Mouse (Mus musculus): ENCODE measurements around the gene Syne1.
"Not testable (repeated sequence)": the region's sequence is repeated elsewhere in the genome, so short reads cannot be mapped to it uniquely, and the experiment has no call there.

Gene Syne1

DNA sequence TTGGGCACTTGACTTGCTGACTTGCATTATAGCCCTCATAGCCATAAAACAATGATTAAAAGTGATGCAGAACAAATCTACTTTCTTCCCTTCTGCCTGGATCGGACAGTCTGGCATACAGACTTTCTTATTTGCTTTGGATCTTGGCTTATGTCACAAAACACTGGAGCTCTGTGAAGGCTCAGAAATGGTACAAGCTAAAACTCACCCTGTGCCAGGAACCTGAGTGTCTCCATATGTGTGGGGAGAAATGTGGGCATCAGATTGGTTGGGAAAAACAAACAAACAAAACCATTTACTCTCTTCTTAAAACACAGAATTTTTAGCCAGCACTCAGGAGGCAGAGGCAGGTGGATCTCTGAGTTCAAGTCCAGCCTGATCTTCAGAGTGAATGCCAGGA, 30.6 kb downstream of the Syne1 start:
- DNase-seq (ENCODE audit: low spot score in 2 of 2) = no peak

DNA sequence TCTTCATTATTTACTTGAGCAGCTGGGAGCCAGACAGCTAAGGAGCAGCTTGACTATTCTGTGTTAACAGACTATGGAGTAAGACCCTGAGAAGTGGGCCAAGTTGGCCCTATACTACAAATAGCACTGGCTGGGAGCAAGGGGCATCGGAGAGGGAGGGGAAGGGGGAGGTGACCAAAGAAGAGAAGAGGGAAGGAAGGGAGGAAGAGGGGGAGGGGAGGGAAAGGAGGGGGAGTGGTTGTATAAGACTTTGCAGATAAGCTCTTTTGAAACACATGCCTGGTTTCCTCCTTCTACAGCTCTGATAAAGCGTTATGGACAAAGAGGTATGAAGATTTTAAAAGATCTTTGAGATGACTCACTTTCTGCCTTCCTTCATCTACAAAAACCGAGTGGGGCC, 36.0 kb downstream of the Syne1 start:
- DNase-seq (ENCODE audit: low spot score in 2 of 2) = no peak

DNA sequence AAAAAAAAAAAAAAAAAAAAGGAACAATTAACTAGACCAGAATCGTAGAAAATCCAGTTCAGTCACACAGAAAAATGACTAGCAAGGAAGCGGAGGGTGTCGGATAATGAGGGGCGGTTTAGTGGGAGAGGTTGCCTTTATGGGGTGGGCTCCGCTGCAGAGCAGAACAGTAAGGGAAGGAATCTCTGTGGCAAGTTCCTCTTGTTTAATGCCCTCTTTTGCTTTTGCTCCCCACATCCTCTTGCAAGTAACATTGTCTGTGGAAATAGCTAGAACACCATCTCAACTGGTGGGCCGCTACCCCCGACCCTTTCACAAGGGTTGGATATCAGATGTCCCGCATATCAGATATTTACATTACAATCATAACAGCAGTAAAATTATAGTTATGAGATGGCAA, 37.1 kb downstream of the Syne1 start:
- no peak for DNase-seq (ENCODE audit: low spot score in 2 of 2)

DNA sequence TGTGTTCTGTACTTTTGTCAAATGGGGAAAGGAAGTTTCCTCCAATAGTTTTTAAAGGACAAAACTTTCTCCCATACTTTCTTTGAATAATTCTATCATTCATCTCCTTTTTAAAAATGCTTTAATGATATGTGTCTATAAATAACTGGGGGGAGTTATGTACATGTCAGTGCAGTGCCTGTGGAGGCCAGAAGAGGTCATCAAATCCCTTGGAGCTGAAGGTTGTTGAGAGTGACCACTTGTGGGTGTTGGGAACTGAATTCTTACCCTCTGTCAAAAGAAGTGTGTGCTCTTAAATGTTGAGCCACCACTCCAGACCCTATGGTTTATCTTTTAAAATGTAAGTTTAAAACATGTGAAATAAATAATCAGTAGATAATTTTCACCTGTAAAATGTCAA, 39.0 kb downstream of the Syne1 start:
- no peak for DNase-seq (ENCODE audit: low spot score in 2 of 2)

DNA sequence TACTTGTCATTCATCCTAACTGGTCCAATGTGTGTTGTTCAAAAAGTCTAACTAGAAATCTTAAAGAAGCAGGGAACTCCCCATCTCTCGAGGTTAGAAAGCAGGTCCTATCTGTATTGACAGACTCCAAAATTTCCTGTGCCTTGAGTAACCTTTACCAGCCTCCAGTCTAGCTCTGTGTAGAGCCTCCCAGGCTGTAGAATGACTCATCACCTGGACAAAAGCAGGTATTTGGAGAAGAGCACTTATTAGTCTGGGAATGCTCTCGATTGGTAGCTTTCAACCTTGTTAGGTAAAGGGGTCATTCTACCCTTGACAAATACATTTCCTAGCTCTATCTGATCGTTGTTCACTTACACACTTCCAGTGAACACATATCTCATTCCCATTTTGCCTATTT, 39.9 kb downstream of the Syne1 start:
- DNase-seq (ENCODE audit: low spot score in 2 of 2) = no peak

DNA sequence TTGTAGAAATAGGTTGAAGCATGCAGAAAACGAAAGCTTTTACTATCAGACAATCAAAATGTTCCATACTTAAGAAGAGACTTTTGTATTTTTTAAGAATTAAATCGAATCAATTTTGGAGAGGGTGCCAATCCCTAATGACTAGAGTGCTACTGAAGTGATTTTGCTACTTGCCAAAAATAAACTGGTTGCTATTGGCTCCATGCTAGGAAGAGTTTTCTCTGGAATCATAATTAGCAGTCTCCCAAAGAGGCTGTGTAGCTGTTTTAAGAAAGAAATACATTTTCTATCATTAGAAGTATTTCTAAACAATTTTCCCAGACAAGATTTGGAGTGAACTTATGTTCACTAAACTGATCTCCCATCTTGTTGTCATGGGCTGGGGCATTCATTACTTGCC, 43.8 kb downstream of the Syne1 start:
- no peak for DNase-seq (ENCODE audit: low spot score in 2 of 2)

DNA sequence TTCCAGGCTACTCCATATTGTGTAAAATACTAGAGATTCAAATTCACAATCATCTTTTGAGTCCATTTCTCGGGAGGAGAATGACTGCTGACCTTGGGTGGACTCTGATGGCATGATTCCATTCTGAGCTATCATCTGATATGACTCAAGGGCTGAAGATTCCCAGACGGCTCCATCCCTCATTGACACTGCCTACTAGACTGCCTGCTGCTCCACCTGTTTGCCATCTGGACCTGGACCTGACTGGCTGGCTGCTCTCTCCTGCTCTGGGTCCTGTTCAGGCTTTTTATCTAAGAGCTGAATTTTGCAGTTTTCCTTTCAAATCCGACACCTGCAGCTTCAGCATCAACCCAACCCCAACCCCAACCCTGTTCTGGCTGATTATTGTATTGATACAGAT, 46.5 kb downstream of the Syne1 start:
- DNase-seq (ENCODE audit: low spot score in 2 of 2) = no peak

DNA sequence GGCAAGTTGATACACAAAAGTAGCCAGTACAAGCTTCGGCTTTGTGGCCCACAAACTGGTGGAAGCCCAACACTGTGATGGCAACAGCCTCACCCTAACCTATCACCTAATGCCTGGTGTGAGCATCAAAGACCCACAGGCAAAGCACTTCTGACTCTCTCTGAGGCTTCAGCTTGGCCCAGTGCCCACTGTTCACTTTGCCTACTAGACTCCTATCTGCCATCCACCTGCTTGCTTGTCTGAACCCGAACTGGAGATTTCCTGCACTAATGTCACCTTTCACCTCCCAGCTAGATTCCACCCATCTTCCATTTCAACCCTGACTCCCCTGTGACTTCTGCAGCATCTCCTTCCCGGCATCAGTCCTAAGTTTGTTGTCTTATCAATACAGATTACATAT, 47.4 kb downstream of the Syne1 start:
- no peak for DNase-seq (ENCODE audit: low spot score in 2 of 2)

DNA sequence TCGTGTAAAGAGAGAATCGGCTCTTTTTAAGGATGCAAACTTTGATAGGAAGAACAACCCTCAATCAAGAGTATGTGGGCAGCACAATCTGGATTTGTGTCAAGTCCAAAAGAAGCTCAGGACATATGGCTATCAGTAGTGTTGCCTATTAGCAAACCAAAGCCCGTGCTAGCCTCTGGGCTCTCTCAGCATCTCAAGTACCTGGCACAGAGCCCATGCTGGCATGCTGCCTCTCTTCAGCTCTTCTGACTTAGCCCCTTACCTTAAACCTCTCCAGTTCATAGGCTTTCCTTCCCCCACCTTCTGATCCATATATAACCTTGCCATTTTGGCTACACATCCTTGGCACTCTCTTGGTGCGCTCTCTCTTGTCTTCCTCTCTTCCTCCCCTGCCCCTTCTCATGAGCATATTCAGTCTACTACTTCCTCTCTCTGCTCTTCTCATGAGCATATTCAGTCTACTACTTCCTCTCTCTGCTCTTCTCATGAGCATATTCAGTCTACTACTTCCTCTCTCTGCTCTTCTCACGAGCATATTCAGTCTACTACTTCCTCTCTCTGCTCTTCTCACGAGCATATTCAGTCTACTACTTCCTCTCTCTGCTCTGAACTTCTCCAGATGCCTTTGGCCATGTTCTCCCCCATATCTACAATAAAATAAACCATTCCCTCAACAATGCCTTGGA, 51.5 kb downstream of the Syne1 start:
- not testable (repeated sequence) for DNase-seq (ENCODE audit: low spot score in 2 of 2)

DNA sequence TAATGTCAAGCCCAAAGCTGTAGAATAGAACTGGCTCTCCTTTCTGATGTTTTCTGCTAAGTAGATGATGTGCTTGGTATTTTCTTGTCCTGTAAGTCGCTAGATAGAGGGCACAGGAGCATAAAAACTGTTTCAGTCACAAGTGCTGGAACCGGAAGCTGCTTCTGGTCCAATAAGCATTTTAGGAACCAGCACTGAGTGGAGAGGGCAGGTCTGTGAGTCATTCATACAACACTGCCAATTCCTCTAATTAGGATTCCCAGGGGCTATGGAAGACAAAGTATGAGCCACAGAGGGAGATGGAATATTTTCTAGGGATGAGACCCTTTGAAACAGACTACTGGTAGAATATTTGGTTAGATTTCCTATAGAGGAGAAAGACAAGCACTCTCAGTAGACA, 53.4 kb downstream of the Syne1 start:
- no peak for DNase-seq (ENCODE audit: low spot score in 2 of 2)

DNA sequence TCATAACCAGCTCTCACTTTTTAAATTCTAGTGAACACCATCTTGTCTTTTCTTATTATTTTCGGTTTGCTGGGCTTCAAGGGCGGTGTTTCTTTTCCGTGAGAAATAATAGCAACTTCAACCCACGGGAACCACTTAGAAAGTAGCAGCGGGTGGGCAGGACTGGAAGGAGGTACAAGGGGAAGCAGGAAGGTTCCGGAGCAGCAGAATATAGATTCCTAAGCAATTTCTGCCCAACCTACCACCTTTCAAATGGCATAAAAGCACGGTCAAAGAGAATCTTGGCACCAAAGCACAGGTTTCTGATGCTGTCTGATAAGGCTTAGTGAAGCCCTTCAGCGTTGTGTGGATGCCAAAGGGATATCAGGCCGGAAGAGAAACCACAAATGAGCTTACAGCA, 60.2 kb downstream of the Syne1 start:
- DNase-seq (ENCODE audit: low spot score in 2 of 2) = no peak

DNA sequence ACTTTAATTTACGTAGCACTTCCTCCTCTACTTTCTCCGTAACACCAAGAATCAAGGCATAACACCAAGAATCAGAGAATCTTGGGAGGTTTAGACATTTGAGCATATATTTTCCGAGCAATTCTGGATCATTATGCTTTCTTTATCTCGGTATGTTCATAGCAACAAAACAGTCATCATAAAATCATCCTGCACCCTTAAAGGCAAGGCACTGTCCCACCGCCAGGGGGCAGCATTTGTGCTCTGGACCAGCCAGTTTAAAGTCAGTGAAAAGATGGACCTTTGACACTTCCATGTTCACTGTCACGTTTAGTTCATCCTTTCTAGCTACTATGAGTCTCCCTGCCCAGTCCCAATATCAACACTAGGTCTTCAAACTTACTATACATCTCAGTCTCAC, 61.3 kb downstream of the Syne1 start:
- DNase-seq (ENCODE audit: low spot score in 2 of 2) = no peak

DNA sequence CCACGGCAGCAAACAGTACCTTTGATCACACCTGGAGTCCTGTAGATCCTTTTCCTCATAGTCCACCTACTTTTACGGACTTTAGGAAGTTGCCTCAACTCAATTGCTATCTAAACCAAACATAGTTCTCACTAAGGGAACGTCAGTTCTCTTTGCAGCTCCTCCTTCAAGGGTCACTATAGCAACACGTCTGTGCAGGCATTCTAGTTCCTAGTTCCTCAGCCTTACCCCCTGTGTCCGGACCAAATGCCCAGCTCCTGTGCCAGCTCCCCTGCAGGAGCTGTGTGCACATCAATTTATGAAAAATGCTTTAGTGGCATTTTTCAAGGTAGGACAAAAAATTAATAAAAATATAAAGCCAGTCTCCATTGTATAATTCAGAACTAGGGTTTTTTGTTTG, 63.2 kb downstream of the Syne1 start:
- no peak for DNase-seq (ENCODE audit: low spot score in 2 of 2)

DNA sequence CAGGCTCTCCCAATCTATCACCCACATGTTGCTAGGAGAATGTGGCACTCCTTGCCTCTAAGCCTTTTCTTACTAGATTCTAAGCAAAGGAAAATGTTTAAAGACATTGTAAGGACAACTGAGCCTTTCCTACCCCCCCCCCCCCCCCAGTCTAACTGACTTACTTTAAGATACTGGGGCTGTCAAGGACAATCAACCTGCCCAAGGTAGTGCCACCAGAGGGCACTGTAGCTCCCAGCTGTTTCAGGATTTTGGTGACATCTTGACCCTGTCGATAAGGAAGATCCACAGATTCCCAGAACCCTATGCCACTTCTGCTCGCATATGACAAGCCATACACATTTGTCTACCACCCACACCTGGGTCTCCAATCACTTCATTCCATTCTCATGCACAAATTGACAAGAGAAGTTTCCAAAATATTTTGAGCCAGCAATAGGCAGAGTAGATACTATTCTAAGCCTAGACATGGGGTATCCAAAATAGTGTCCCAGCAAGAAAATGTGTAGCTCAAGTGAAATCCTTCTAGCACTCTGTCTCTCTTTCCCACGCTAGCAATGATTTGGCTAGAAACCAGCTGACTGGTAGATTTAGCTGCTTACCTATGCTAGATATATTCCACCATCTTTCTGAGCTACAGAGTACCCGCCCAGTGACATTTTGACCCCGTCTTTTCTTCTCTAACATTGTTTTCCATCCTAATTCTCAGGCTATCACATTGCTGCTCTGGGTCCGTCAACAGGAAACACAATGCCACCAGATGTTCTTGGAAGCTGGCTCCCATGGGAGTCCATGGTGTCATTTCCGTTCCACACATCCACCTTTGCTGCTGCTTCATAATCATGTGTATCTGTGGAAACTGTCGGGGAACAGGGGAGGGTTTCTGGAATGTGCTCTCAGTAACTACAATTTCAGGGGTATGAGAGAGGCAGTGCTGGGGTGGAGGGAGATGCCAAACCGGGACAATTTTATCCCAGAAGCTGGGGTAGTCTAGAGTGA, 70.4 kb downstream of the Syne1 start:
- no peak for DNase-seq (ENCODE audit: low spot score in 2 of 2)

DNA sequence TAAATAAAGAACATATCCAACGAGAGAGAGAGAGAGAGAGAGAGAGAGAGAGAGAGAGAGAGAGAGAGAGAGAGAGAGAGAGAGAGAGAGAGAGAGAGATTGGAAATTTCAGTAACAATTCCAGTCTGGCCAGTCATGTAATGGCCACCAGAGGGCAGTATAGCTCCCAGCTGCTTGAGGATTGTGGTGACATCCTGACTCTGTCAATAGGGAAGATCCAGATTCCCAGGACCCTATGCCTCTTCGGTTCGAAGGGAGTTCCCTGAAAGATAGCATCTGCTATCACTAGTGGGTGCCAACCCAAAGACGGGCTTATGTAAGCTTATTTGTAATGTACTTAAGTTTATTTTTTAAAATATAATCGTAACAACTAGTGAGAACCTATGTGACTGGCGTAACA, 71.2 kb downstream of the Syne1 start:
- DNase-seq (ENCODE audit: low spot score in 2 of 2) = peak; percentile 12 to 21

DNA sequence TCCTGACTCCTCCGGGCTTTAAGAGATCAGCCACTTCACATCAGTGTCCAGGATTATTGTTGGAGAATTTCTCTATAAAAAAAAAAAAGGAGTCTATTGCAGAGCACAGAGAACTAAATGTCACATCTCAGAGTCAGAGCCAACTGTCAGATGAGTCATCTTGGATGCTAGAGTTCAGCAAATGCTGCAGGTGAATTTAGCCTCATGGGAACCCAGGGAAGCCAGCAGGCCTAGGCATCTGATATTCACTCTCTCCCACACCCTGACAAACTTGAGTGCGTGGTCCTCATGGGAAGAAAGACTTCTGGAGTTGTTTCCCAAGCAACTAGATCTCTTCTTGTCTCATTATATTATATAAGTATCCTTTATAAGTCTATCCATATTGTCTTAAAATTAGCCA, 82.6 kb downstream of the Syne1 start:
- DNase-seq (ENCODE audit: low spot score in 2 of 2) = no peak

DNA sequence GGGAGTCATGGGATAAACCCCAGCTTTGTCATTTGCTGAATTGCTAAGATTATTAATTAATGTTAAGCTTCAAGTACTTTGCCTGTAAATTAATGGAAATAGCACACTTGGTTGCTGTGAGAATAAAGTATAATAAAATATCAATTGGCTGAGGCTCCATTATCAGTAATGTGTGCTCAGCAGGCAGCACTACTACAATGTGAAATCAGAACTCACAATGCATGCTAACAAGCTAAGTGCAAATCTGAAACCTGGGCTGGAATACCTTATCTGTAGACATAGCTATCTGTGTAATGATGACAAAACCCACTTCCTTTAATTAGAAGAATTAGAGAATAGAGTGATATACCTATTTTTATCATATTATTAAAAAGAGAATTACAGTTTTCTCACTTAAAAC, 97.5 kb downstream of the Syne1 start:
- DNase-seq (ENCODE audit: low spot score in 2 of 2) = no peak

DNA sequence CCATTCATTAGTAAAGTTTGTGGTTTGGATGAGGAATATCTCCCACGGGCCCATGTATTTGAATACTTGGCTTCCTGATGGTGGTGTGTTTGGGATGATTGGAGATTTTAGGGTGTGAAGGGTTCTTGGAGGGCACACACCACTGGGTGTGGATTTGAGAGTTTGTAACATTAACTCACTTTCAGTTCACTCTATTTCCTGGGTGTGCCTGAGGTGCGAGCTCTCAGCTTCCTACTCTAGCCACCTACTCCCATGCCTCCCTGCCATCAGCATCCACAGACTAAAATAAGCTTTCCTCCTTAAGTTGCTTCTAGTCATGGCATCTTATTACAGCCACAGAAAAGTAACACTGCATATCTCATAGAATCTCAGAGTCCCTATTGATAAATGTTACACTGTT, 101.3 kb downstream of the Syne1 start:
- no peak for DNase-seq (ENCODE audit: low spot score in 2 of 2)

DNA sequence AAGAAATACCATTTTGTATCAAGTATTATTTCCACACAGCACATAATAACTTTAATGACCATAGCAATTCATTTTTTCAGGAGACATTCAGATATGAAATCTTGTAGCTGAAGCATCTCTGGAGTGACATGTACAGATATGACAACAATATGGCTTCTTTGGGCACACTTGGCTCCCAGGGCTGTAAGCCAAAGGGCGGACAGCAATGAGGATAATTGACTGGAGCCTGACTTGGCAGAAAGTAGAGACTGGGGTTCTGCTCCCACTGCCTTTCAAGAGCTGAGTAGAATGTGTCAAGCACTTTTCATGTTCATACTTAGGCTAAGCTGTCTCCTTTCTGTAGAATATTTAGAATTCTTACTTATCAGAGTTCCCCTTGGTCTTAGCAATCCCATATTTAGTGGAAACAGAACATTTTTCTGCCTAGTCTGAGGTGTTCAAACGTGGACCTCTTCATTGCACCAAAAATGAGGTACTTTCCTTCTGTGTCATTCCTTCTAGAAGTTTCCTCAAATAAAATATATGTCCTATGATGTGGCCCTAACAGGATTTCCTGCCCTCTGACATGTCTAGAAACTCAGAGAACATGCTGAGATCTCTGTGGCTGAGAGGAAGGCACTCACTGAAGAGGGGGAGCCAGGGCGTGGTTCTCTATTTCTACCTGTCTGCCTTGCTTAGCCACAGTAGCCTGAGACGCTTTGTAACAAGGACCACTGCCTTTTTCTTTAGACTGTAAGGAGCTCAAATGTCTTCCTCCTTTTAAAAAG, 103.1 kb downstream of the Syne1 start:
- DNase-seq (ENCODE audit: low spot score in 2 of 2) = no peak

DNA sequence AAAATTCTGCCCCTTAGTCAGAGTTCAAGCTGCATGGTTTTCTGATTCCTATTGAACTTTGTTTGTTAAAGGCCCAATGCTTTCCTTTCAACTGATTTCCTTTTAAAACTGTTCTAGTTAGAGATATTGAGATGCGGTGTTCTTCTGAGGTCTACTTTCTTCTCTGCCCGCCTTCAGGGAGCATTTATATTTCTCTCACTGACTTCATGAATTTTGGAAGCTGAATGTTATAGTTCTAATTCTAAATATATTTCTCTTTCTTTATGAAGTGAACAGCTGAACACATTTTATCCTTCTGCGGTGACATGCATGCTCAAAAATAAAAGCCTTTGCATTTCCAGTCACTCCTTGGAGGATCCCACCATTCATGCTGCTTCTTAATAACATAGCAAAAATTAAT, 106.0 kb downstream of the Syne1 start:
- no peak for DNase-seq (ENCODE audit: low spot score in 2 of 2)

DNA sequence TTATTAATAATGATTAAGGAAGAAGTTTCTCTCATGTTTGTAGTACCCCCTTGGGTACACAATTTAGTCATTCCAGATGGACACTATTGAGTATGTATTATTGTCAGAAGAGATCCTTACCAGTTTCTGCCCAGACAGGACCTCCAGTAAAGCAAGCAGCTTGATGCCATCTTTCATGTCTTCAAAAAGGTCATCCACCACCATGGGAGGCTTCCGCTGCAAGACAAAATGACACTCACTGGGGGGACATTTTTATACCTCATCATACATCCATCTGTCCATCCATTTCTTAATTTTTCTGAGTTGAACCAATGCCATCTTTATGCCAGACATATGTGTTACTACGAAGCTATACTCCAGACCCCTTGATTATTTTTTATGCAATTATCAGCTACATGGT, 108.3 kb downstream of the Syne1 start:
- DNase-seq (ENCODE audit: low spot score in 2 of 2) = no peak

DNA sequence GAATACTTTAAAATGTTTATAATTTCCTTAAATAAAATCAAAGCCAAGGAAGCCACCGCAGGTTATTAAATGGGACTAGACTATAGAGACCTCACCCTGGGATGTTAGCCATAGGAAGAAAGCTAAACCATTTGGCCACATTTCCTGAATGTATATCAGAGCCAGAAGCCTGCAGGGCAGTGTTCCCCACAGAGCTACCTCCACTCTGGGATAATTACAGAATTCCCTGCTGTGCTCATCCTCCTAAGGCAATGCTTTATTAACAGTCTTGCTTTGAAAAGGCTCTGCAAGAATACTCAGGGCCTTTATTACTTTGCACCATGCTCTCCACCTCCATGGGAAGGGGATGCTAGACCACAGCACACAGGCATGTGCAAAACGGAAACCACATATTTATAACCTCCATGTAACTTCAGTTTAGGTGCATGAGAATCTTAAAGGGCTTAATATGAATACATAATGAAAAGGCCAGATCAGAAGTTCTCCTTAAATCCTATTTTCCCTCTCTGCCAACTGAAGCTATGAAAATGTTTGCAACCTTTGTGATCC, 111.4 kb downstream of the Syne1 start:
- DNase-seq (ENCODE audit: low spot score in 2 of 2) = no peak

All from urinary bladder, adult 18-20 months (tissue).